Mouse (Mus musculus) adrenal gland (tissue): ENCODE results near the gene Kdm5a.

Experiments
- intact Hi-C: fragments of 180-260 bp; cut with DNase I; formaldehyde crosslinking; loops from one replicate; pipeline ENCODE4 v1.15.1; 2025
- long read RNA-seq, 2 experiments: library from polyadenylated mRNA; unstranded; transcript quantifications; one replicate each; pipeline ENCODE4 v2.0.0; 2020; ENCODE audit warnings: borderline replicate concordance in 1 of 2; ENCODE audit not compliant: insufficient replicate concordance in 1 of 2

Kdm5a gene
- long read RNA-seq, experiment 1, partial matches to known transcripts = 13 of 18 reads
- long read RNA-seq, experiment 1, other reads (novel, unspliced or antisense) = 5 of 18 reads
- long read RNA-seq, experiment 2, partial matches to known transcripts = 17 of 24 reads
- long read RNA-seq, experiment 2, other reads (novel, unspliced or antisense) = 6 of 24 reads

- intact Hi-C loops = no loop called here
These were observed at the start of gene Kdm5a, which contains the start of gene Ccdc77 for GRCm38 (mm10) chr6:120363688-120364522. Gene Kdm5a (plus strand): TSS chr6:120364124. Gene Ccdc77 (minus strand): TSS chr6:120364374.

GRCm38 (mm10) chr6:120318303-120318940 lies 45.5 kb upstream of the Kdm5a start:
- intact Hi-C loops = no loop called here

DNA sequence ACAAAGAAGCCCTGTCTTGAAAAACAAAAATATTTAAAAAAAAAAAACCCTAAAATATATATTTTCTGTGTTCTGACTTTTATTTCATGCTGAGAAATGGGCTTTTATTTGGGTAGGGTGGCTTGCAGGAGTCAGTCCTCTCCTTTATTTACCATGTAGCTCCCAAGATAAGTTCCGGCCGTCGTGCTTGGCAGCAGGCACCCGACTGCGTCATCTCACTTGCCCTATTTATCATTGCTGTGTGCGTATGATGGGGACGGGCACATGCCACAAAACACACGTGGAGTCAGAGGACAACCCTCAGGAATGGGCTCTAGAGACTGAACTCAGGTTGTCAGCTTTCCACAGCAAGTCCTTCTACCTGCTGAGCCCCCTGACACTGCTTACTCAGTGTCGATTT lies 44.8 kb upstream of the Kdm5a start:
- intact Hi-C loops = no loop called here

GRCm38 (mm10) chr6:120320369-120320768 lies 43.6 kb upstream of the Kdm5a start:
- intact Hi-C loops = no loop called here

DNA sequence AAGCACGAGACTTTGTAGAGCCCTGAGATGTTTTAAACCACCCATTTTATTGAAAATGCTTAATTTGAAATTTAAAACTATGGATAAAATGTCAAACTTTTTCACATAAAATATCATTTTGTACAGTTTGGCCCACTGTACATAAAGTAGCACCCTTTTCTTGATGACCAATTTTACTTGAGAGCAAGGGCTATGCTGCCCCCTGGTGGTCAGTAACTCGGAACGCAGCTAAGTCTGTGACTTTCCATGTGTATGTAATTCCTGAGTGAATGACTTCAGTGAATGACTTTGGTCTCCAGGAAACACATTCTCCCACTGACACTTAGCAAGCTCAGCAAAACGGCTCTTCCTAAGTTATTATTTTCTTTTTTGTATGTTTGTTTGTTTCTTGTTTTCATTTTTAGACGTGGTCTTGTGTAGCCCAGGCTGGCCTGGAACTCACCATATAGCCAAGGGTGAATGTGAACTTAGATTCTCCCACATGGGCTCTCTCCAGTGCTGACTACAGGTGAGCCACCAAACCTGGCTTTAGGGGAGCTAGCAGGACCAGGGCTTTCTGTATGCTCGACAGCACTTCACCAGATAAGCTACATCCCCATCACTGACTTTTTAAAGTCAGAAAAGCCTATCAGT lies 39.5 kb upstream of the Kdm5a start:
- intact Hi-C loops = loop anchor here (2.0 kb wide), 1 partner anchor 102 kb away; no protein-coding TSS in a partner anchor

GRCm38 (mm10) chr6:120332351-120332750 lies 31.6 kb upstream of the Kdm5a start:
- intact Hi-C loops = no loop called here

- intact Hi-C loops = no loop called here
These were observed 19.9 kb upstream of the Kdm5a start for GRCm38 (mm10) chr6:120343992-120344391.

GRCm38 (mm10) chr6:120349018-120349417 lies 14.9 kb upstream of the Kdm5a start:
- intact Hi-C loops = no loop called here

DNA sequence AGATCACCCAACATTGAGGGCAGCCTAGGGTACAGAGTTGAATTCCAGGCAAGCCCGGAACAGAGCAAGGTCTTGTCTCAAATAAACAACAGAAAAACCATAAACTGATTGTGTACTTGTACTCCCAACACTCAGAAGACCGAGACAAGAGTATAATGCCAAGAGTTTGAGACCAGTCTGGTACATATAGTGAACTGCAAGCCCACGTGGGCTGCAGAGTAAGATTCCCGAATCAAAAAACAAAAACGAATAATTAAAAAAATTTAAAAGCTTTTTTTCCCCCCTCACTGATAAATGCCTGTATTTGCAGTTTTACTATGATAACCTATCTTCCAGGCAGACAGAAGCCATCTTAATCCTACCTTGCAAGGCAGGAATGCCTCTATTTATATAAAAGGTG lies 7.4 kb upstream of the Kdm5a start:
- intact Hi-C loops = no loop called here

DNA sequence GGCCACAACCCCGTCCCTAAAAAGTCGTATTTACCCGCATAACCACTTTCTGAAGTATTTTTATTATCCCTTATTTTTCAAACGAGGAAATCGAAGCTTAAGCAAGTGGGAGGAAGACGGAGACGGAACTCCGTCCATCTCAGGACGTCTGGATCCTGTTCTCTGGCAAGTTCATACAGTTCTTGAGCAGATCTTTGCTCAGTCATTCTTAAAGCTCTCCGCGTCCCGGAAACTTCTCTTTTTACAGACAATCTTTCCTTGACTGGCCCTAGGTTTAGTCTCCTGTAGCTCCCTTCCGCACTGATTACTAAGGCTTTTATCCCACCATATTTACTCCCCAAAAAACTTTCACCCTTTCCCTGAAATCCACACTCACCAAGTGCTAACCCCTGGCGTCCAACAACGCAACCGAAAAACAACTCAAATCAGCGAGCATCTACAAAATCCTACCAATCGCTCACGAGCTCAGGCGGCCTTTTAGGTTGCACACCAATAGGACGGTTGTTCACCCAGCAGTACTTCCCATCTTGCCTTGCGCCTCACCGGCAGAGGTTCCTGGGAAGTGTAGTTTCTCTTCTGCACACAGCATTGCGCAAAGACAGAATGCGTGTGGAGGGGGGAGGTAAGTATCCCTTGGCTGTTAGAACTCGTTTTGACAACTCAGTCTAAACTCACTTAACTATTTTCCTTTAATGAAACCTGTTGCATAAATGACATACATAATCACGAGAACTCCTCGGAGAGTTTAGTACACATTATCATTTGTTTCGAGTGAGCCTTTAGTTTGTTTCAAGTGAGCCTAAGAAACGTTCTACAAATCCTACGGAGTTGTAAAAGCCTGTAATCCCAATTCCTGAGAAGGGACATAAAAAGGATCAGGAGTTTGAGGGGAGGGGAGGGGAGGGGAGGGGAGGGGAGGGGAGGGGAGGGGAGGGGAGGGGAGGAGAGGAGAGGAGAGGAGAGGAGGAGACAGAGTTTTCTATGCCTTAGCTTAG lies 6.7 kb upstream of the Kdm5a start:
- intact Hi-C loops = no loop called here

- intact Hi-C loops = no loop called here
These were observed 1.8 kb upstream of the Kdm5a start for GRCm38 (mm10) chr6:120362124-120362523.

DNA sequence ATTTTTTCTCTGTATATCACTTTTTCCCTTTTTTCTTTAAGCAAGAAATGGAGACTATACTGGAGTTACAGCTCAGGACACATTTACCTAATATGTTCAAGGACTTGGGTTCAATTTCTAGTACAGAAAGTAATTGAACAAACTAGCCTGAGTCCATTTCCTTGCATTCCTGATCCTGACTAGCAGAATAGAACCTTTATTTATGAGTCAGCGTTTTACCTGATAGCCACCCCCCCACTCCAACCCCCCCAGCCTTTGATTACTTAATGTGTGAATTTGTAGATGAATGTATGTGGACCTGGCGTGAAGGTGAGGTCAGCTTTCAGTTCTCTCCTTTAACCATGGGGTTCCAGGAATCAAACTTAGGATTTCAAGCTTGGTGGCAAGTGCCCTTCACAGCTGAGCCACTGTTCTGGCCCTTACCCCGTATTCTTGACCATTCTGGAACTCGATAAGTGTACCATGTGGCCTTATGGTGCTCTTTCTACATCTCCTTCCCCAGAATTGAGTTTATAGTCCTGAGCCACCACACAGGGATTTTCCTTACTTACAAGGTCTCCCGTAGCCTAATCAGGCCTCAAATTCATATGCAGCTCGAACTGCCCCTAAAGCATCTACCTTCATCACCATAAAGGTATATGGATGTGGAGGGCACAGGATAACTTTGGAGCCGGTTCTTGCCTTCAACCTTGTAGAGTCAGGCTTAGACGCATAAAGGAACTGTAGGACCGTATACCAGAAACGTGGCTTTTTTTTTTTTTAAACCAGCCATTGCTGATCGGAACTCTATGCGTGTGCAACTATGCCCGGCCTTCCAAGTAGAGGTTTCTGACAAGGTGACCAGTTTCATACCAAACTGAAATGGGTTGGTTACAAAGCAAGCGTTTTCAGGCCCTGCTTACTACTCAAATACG lies 893 bp upstream of the Kdm5a start:
- intact Hi-C loops = no loop called here

GRCm38 (mm10) chr6:120364523-120364905 lies 590 bp downstream of the Kdm5a start:
- intact Hi-C loops = no loop called here

DNA sequence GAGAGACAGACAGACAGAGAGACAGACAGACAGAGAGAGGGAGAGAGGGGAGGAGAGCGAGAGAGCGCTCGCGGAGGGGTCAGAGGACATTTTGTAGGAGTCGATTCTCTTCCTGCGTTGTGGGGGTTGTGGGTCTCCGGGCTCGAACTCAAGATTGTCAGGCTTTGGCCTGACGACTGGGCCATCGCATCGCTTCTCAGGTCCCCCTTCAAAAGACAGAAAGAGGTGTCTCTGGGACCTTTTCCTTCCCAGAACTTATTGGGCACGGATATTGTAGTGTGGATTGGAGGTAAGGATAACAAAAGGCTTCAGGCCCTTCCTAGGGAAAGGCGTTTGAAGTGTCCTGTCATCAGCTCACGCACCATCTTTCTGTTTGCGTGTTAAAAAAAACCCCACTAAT lies 1.1 kb downstream of the Kdm5a start:
- intact Hi-C loops = no loop called here

DNA sequence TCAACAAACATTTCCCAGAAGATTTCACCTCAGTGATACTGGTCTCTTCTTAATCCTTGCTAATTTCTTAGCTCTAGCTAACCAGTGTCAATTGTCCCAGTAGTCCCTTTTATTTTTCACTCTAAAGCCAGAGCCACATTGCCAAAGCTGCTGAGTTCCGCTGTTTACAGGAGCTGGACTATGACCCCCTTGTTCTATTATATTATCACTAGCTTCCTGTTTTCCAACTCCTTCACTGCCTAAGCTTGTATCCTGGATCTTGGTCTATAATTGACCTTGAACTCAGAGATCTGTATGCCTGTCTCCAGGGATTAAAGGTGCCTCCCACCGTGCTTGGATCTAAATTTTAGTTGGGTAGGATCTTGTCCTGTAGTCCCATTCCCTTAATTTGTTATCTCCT lies 12.8 kb downstream of the Kdm5a start:
- intact Hi-C loops = no loop called here

- intact Hi-C loops = no loop called here
These were observed 26.1 kb downstream of the Kdm5a start for GRCm38 (mm10) chr6:120390054-120390453.

DNA sequence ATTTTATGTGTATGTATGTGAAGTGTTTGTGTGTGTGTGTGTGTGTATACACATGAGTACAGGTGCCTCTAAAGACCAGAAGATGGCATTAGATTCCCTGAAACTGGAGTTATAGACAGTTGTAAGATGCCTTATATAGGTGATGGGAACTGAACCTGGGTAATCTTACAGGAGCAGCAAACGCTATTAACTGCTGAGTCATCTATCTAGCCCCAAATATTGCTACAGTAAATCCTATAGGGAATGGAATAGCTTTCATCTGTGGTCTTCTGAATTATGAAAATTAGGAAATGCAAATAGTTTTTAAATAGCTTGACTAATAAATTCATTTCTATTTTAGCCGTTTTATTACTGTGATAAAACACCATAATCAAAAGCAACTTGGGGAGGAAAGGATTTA lies 28.9 kb downstream of the Kdm5a start:
- intact Hi-C loops = no loop called here

- intact Hi-C loops = no loop called here
These were observed 31.9 kb downstream of the Kdm5a start for GRCm38 (mm10) chr6:120395622-120396345.

DNA sequence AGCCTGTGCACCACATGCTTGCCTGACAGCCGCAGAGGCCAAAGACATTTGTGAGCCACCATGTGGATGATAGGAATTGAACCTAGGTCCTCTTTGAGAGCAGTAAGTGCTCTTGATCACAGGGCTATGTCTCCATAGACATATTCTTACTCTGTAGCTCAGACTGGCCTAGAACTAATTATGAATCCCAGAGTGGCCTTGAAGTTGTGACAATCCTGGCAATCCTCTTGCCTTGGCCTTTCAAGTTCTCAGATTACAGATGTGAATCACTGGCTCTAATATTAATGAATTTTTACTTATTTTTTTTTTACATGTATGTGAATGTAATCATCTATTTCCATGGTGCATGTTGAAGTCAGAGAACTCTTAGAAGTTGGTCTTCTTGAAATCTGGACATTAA lies 40.0 kb downstream of the Kdm5a start:
- intact Hi-C loops = no loop called here
